Comparison of ENCODE assay signal across 20 mouse cellular contexts in genomic region chr17:12161877-12162276, GRCm38 (mm10).
"Had no signal": no experiment of that assay in that cellular context is flagged by ENCODE, and none has a peak within 500 bp of the region (broad histone marks: within the 10 kb centered on the region; RNA-seq: fewer than 3 reads in every experiment).

No protein-coding gene starts in this region.

- H3K36me3 ChIP-seq: heart, embryonic 15.5 days; hindbrain, embryonic 15.5 days; limb, embryonic 15.5 days had no signal

- H3K4me3 ChIP-seq: heart, adult 2 months; heart, embryonic 13.5 days; heart, embryonic 15.5 days; hindbrain, embryonic 13.5 days; hindbrain, embryonic 15.5 days; kidney, embryonic 15.5 days; layer of hippocampus, adult 2 months; limb, embryonic 13.5 days; limb, embryonic 15.5 days had no signal

- H3K9ac ChIP-seq: heart, embryonic 13.5 days; heart, embryonic 15.5 days; hindbrain, embryonic 13.5 days; hindbrain, embryonic 15.5 days; kidney, embryonic 15.5 days; limb, embryonic 13.5 days; limb, embryonic 15.5 days; liver, embryonic 14.5 days had no signal

- H3K27me3 ChIP-seq: heart, embryonic 13.5 days; heart, embryonic 15.5 days; hindbrain, embryonic 13.5 days; hindbrain, embryonic 15.5 days; kidney, embryonic 15.5 days; limb, embryonic 13.5 days; limb, embryonic 15.5 days had no signal

- H3K9me3 ChIP-seq: heart, embryonic 13.5 days; heart, embryonic 15.5 days; hindbrain, embryonic 13.5 days; hindbrain, embryonic 15.5 days; kidney, embryonic 15.5 days; limb, embryonic 13.5 days; limb, embryonic 15.5 days had no signal

- H3K4me2 ChIP-seq: heart, embryonic 11.5 days; heart, embryonic 13.5 days; heart, embryonic 15.5 days; hindbrain, embryonic 13.5 days; hindbrain, embryonic 15.5 days; kidney, embryonic 15.5 days; limb, embryonic 13.5 days; limb, embryonic 15.5 days; liver, embryonic 11.5 days had no signal

- ATAC-seq: hindbrain, postnatal 0 days; intestine, embryonic 16.5 days had no signal

- DNase-seq: kidney, adult 11 months; kidney, adult 2 months; kidney, adult 9 months; kidney, postnatal 25 days; left cerebral cortex, postnatal 4 days had no signal

- H3K27ac ChIP-seq: heart, adult 2 months; heart, embryonic 13.5 days; heart, embryonic 15.5 days; hindbrain, embryonic 13.5 days; hindbrain, embryonic 15.5 days; hindbrain, postnatal 0 days; kidney, postnatal 0 days; limb, embryonic 15.5 days; liver, embryonic 14.5 days had no signal
